Mouse (Mus musculus) v-Abl transformed pro-B cells (cell line): ENCODE measurements around the gene Msi2.

Experiments
- in situ Hi-C, 2 experiments: fragments of 400-800 bp; cut with MboI; formaldehyde crosslinking; loops; one replicate each; pipeline ENCODE4 v1.15.1; 2025; ENCODE audit not compliant: unreplicated experiment in 2 of 2

Msi2 gene

GRCm38 (mm10) chr11:88599332-88600130, 118.8 kb downstream of the Msi2 start:
- in situ Hi-C loops, result loop anchor here in 1 of 2 experiments (5.0 kb wide), 2 partner anchors 87 to 118 kb away; partner anchors contain the start of gene Msi2

- in situ Hi-C loops, result loop anchor here in 1 of 2 experiments (5.0 kb wide), 2 partner anchors 87 to 118 kb away; partner anchors contain the start of gene Msi2
These were observed 119.5 kb downstream of the Msi2 start for GRCm38 (mm10) chr11:88598848-88599175.

GRCm38 (mm10) chr11:88598150-88598847, 120.0 kb downstream of the Msi2 start:
- in situ Hi-C loops, result loop anchor here in 1 of 2 experiments (5.0 kb wide), 2 partner anchors 86 to 119 kb away; partner anchors contain the start of gene Msi2

GRCm38 (mm10) chr11:88595616-88596015, 122.7 kb downstream of the Msi2 start:
- in situ Hi-C loops, result loop anchor here in 1 of 2 experiments (5.0 kb wide), 2 partner anchors 83 to 122 kb away; partner anchors contain the start of gene Msi2

- in situ Hi-C loops, result loop anchor here (5.0 kb wide), 3 partner anchors 38 to 122 kb away; partner anchors contain the start of gene Msi2 (in 1 of the 2)
These were observed 123.3 kb downstream of the Msi2 start for GRCm38 (mm10) chr11:88594804-88595611.

GRCm38 (mm10) chr11:88594010-88594409, 124.3 kb downstream of the Msi2 start:
- in situ Hi-C loops, result loop anchor here (5.0 kb wide), 1 partner anchor 37 kb away; no protein-coding TSS in a partner anchor

- in situ Hi-C loops, result loop anchor here (5.0 kb wide), 1 partner anchor 35 kb away; no protein-coding TSS in a partner anchor
These were observed 126.2 kb downstream of the Msi2 start for GRCm38 (mm10) chr11:88592099-88592498.

- in situ Hi-C loops, result loop anchor here (5.0 kb wide), 1 partner anchor 33 kb away; no protein-coding TSS in a partner anchor
These were observed 127.7 kb downstream of the Msi2 start for GRCm38 (mm10) chr11:88590647-88591046.

- in situ Hi-C loops, result loop anchor here (5.0 kb wide), 1 partner anchor 32 kb away; no protein-coding TSS in a partner anchor
These were observed 128.7 kb downstream of the Msi2 start for GRCm38 (mm10) chr11:88589641-88590040.

GRCm38 (mm10) chr11:88588688-88589210, 129.6 kb downstream of the Msi2 start:
- in situ Hi-C loops, result no loop called here

GRCm38 (mm10) chr11:88587710-88588109, 130.6 kb downstream of the Msi2 start:
- in situ Hi-C loops, result no loop called here

GRCm38 (mm10) chr11:88585880-88586279, 132.4 kb downstream of the Msi2 start:
- in situ Hi-C loops, result no loop called here

GRCm38 (mm10) chr11:88585171-88585632, 133.1 kb downstream of the Msi2 start:
- in situ Hi-C loops, result no loop called here

GRCm38 (mm10) chr11:88583866-88584265, 134.4 kb downstream of the Msi2 start:
- in situ Hi-C loops, result no loop called here

GRCm38 (mm10) chr11:88583259-88583833, 135.0 kb downstream of the Msi2 start:
- in situ Hi-C loops, result no loop called here

- in situ Hi-C loops, result no loop called here
These were observed 135.5 kb downstream of the Msi2 start for GRCm38 (mm10) chr11:88582781-88583180.

- in situ Hi-C loops, result no loop called here
These were observed 136.1 kb downstream of the Msi2 start for GRCm38 (mm10) chr11:88582021-88582707.

GRCm38 (mm10) chr11:88581375-88581774, 136.9 kb downstream of the Msi2 start:
- in situ Hi-C loops, result no loop called here

- in situ Hi-C loops, result no loop called here
These were observed 139.6 kb downstream of the Msi2 start for GRCm38 (mm10) chr11:88578700-88579099.
